Mouse (Mus musculus) cerebellum, adult 8-10 months (tissue): ENCODE results near the gene Inpp5e.
"Not testable (repeated sequence)": the region's sequence is repeated elsewhere in the genome, so short reads cannot be mapped to it uniquely, and the experiment has no call there.

Source experiments
- DNase-seq: peaks from one replicate; pipeline ENCODE4 v3.0.0; 2022

Gene Inpp5e

DNA sequence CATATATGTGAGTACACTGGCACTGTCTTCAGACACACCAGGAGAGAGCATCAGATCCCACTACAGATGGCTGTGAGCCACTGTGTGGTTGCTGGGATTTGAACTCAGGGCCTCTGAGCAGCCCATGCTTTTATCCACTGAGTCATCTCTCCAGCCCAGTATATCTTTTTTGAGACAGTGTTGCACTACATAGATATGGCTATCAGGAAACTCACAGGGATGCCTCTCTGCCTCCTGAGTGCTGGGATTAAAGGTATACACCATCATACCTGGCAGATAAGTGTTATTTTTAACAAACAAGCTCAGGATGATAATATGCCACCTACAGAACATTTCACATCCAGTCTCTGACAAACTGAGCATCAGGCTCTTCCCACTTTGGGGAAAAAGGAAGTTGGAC is 8.1 kb upstream of the Inpp5e start:
- DNase-seq, result no peak

DNA sequence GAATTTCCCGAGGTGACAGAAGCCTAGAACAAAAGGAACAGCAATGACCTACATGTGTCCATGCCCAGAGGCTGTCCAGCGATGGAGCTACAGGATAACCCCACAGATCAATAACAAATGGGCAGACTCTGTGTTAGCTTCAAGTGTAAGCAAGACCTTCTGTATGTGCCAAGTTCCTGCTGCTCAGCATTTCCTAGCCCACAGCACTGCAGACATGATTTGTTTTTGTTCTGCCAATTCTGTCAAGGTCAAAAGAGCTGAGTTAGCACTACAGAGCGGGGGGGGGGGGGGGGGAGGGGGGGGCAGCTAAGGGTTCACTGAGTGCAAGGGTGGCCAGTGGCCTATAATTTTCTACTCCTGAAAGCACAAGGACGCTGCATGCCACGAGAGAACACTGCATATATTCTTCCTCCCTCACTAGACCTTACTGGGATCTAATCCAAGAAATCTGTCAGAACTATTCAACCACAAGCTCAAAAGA is 2.0 kb upstream of the Inpp5e start:
- no peak for DNase-seq

DNA sequence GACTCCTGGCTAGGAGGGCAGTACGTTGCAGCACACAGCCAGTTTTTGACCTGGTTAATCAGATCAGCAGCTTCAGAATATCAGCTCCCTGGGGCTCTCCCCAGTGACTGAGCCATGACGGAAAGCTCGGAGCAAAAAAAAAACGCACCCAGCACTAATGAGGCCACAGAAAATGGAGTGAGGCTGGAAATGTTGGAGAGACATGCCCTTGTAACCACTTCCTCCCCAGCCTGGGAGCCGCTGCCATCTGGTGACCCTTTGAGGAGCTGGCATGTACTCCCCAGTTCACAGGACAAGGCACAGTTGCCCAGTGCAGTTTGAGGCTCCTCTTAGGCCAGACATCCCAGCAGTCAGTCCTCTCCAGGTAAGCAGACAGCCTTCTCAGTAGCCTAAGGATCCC is 1.1 kb upstream of the Inpp5e start:
- no peak for DNase-seq

DNA sequence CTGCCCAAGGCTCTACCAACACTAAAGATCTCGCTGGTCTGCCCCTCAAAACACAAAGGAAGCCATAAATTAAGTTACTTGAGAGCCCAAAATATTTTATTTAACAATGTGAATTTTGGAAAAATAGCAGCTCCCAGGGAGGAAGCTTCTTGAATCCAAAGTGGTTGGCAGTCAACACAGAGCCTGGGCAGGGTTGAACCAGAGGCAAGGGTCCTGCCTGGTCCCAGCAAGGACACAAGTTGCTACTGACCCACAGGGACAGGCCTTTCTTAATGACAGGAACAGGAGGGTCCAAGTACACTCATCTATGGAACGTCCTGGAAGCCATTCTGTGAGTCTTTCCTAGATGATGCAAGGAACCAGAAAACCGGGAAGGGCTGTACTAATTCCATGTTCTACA is 359 bp upstream of the Inpp5e start:
- DNase-seq, result no peak

DNA sequence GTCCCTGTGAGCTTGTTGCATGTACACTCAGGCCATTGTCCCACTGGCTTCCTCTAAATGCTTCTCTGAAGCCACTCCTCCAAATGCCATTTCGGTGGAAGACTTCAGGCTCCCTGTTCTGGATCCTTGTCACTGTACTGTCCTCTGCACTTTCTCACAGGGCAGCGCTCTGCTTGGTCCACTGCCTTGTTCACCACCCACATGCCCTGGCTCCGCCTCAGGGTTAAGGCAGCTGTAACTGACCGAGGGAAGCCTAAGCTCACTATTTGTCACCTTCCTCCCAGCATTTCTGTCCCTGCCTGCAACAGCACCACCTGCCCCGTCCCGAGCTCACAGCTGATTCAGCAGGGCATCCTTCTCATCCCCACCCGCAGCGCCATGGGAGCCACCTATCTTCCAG is 5.7 kb downstream of the Inpp5e start:
- no peak for DNase-seq

DNA sequence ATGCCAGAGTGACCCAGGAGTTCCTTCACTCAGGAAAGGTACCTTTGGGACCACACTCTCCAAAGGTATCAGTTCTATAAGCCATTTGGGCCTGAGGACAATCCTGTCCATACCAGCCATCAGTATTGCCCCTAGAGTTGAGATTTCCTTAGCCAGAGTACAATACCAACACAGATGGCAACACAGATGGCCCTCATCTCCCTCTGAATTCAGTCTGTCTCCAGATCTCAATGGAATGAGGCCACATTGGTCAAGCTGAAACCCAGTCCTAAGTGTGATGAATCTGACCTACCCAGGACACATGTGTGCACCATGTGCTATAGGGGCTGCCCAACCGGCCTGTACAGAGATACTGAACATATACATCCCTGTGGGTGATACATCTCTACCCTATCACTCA is 6.7 kb downstream of the Inpp5e start:
- DNase-seq, result peak; percentile 47

DNA sequence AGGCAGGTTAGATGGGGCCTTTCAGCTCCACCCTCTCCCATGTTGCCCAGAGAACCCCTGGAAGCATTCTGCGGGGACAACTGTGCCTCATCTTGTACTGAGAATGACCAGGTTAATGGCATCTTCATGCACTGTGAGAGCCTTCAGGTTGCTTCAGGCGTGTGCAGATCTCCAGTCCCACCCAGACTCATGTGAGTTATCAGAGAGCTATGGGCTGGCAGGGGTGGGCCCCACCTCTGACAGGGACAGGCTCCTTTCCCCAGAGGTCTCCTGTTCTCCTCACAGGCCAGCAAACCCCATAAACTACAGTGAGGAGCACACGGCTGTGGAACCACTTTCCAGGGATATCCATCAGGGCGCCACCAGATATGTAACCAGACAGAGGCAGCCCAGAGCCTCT is 8.0 kb downstream of the Inpp5e start:
- no peak for DNase-seq

DNA sequence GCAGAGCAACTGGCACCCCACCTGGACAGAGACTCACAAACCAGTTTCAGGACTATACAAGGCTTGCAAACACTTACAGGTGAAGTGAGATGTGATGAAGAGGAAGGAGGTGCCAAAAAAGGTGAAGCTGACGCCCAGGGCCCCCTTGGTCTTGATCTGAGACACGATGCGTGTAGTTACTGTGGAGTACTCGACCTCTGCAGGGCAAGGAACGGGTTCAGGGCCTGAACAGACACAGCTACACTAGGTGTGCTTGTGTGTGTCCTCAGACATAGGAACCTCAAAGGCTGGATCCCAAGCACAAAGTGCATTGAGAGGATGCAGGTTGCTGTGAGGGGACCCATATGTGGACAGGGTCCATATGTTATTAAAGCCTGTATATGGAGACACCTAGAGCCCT is 8.7 kb downstream of the Inpp5e start:
- no peak for DNase-seq

DNA sequence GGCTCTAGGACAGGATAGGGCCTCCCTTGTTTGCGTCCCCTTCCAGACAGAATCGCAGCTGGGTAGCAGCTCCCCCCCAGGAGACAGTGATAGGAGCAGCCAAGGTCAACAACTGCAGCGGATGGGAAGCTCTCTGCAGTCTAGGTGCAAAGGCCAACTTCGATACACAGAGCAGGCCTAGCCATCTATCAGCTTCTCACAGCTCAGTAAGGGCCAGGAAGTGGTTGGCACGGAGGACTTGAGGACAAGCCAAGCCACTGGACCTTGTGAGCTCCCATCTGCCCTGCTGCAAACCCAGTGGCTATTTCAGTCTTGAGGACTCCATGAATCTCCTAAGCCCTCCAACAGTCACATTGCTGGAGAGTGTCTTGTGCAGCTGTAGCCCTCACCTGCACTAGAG is 9.4 kb downstream of the Inpp5e start:
- DNase-seq, result no peak

DNA sequence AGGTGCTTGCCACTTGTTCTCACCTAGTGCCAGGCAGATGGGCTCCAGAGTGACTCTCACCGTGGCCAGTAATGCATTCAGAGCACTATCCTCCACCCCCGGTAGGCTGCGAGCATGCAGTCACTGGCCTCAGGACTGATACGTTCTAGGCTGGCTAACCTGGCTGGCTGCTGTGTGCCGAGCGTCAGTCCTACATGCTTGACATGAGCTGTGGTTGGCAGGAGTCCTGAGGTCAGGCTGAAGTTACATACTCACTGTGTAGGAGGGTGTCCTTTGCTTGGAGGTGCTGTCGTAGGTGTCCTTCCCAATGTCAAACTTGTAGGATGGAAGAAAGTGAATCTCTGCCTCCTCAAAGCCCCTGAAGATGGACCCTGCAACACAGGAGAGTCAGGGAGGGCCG is 10.0 kb downstream of the Inpp5e start:
- no peak for DNase-seq

DNA sequence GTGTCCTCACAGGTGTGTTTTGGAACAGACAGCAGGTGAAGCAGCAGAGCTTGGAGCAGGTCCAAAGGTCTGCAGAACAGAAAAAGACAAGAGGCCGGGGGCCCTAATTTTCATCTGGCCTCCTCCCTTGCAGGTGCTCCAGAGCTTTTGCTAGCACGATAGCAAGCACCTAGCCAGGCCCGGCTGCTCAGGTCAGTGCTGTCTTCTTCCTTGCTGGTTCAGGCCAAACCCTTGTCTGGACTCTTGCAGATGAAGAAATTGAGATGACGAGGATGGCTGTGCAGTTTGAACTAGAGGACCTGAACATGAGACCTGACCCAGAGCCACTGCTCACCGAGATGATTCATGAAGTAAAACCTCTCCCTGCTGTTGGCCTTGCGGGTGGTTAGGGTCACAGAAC is 17.4 kb downstream of the Inpp5e start:
- DNase-seq, result no peak

DNA sequence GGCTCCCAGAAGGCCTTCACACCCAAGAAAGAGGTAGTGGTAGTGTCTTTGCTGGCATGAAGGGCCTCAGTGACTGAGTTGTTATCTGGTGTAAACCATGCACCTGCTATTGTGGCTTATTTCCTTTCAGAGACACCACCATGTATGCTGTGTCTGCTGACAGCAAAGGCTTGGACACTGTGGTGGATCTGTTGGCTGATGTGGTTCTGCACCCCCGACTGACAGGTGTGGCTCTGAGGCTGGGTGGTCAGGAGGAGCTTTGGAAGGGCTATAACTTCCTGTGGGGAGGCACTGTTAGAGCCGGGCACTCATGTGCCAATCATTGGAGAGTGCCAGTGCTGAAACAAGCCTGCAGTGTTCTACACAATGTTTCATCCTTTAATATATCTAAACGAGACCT is 18.0 kb downstream of the Inpp5e start:
- DNase-seq, result no peak

DNA sequence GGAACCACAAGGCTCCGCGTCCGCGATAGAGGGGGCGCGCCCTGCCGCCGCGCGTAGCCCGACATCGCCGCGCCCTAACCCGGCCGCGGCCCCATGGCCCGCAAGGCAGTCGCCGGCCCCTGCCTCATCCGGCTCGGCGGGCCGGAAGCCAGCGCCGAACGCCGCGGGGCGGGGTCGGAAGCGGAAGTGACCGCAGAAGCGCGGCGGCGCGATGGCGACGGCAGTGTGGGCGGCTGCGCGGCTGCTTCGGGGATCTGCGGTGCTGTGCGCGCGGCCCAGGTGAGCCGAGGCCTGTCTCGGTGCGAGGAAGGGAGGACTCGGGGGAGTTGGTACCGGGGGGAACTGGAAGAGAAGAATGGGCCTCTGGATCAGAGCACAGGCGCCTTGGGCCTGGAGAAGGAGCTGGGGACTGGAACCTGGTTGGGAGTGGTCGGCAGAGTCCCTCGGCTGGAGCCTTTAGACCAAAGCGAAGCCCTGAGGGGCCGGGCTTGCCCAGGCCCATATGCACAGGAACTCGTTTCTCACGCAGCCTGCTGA is 19.8 kb downstream of the Inpp5e start, which contains the start of the genes Entr1 and Pmpca:
Gene Entr1, minus strand, starts transcription at position 163 of the 537 bp plus-strand sequence.
Gene Pmpca, plus strand, starts transcription at position 186 of the 537 bp plus-strand sequence.
- peak; percentile 77 for DNase-seq

DNA sequence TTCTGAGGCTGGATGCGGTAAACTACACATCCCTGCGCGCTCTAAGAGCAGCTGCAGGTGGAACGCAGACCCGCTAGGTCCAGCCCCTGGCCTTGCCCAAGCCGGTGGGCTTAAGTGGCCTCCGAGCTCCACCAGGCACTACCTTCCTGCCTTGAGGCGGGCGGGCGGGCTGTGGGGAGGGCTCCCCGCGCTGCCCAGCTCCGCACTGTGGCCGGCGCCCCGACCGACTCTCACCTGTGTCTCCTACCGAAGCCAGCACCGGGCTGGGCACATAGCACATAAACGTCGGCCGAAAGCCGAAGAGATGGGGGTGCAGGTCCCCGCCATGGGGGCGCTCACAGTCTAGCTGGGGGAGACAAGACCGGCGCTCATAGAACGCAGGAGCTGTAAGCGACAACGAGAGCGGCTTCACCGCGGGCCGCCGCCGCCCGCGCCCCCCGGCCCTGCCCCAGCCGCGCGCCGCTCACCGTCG is 20.3 kb downstream of the Inpp5e start:
- DNase-seq, result no peak

DNA sequence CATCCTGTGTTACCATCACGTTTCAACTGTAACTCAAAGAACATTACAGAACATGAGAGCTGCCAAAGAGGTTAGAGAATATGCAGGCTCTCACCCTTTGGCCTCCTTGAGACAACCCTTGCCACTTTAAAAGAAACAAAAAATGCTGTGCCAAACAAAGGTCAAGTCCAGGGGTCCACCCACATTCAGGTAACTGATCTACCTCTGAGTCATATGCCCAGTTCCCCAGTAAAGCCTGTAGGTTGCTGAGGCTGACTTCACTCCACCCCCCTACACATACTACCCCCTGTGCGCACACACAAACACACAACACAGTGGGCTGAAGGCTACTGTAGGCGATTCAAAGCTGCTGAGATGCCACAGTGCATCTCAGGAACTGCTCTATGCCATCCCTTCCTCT is 21.3 kb downstream of the Inpp5e start:
- no peak for DNase-seq

DNA sequence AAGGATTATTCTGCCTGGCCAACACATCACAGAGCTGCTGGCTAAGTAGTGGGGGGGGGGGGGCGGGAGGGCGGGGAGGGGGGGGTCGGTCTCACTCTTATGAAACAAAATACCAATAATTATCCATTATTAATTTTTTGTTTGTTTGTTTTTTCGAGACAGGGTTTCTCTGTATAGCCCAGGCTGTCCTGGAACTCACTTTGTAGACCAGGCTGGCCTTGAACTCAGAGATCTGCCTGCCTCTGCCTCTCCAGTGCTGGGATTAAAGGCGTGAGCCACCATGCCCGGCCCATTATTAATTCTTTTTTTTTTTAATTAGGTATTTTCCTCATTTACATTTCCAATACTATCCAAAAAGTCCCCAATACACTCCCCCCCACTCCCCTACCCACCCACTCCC is 28.1 kb downstream of the Inpp5e start:
- DNase-seq, result not testable (repeated sequence)

DNA sequence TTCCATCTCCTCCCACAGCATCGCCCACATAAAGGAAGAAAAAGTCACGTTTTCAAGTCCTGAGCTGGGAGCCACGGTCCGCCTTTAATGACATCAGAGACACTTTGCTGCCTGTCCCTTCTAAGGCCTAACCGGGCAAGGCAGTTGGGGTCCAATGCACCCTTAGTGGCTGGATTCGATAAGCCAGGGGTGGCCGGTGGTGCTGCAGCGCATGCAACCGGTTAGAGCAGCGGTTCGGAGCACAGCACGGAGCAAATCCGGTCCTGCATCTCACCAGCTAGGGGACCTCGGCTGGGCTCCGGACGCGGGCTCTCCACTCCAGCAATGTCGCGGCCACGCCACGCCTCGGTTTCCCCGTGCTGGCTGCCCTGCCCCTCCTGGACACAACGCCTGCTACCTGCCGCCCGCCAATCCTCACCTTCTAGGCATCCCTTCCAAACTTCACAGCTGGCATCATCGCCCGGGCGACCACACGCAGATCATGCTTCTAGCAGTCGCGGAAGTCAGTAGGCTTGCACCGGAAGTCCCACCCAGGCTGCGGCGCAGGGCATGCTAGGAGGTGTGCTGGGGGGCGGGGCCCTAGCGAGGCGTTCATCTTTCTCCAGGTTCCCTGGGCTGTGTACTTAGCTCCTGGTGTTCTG is 28.8 kb downstream of the Inpp5e start, which contains the start of gene Snapc4:
Gene Snapc4, minus strand, starts transcription at position 523 of the 641 bp plus-strand sequence.
- peak; percentile 71 for DNase-seq

DNA sequence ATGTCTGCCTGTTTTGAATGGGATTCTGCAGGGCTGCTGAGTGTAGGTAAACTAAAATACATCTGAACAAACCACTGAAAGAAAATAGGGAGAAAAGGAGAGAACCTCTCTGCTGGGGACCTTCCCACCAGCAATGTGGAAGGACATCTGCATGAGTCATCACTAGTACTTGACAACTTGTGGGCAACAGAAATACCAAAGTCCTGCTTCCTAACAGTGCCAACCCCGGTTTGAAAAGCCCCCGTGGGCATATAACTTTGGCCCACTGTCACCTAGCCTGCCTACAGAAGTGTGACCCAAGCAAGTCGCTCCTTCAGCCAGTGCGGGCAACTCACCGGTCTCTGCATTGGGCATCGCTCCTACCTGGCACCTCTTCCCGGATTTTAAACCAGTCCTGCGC is 36.6 kb downstream of the Inpp5e start:
- DNase-seq, result no peak

DNA sequence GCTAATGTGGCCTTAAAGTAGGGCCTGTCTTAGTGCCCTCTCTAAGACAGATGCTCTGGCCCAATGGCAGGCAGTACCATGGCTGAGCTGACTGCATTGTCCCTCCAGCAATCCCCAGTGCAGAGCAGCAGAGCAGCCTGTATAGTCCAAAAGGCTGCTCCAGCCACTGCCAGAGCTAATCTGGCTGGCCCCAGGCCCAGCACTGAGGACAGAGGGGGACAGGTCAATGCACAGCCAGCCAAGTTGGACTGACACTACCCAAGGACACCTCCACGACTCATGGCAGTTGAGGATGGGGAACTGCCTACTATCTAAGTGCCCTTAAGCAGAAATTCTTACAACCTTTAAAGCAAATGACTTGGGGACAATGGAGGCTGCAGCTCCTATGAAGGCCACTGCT is 40.4 kb downstream of the Inpp5e start:
- DNase-seq, result no peak

DNA sequence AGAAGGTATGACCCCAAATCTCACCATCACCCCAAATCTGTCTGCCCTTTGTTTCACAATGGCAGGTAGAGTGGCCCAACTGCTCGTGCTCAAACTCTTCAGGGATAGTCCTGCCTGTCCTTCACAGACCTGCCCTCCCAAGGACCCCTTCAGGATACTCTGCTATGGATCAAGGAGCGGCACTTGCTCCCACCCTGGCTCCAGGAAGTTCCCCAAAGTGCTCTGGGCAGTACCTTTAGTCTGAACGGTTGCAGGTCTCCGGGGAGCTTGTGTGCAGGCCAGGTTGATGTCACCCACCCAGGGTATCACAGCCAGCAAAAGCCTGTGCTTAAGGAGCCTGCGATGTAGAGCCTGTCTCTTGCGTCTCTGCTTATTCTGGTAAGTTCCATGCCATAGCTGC is 41.1 kb downstream of the Inpp5e start:
- no peak for DNase-seq

DNA sequence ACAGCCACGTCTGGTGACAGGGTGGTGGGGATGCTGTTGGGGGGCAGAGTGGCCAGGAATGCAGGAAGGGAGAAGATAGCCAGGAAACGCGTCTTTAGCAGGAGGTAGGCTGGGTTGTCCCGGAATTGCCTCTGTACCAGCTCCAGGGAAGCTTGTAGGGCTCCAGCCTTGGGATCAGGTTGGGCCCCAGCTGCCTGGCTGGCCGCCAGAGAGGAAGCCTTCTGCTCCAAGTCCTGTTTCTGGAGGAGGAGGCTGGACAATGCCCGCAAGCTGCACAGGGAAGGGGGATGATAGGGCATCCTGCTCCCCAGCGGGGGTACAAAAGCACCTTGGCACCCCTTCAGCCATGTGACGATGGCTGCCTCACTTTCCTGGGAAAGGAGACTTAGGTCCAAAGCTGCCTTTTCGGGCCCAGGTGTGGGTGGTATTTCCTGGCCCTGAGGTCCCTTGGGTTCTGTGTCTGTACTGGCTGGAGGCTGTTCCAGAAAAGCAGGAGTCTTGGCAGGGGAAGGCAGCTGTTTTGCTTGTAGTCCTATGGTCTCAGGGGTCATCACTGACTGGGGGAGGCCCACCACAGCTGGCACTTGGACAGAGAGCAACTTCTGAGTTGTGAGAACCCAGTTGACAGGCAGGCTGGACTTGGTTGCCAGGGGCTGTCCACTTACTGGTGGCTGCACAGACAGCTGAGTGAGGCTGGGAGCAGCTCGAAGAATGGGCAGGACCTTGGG is 44.1 kb downstream of the Inpp5e start:
- DNase-seq, result peak; percentile 65

DNA sequence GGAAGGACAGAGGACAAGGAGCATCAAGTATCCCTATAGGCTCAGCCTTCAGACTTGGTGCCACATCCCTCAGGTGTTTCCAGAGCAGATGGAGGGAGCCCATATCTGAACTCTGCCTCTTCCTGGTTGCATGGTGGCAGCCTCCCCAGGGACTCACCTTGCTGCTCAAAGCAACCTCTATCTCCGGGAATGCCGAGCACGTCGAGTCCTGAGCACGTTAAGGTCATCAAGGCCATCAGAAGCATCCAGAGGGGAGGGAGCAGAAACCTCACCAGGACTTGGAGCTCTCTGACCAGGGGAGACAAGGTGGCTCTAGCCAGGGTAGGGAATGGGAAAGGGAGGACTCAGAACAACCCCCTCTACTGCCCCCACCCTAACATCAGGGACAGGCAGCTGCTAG is 45.5 kb downstream of the Inpp5e start:
- no peak for DNase-seq

DNA sequence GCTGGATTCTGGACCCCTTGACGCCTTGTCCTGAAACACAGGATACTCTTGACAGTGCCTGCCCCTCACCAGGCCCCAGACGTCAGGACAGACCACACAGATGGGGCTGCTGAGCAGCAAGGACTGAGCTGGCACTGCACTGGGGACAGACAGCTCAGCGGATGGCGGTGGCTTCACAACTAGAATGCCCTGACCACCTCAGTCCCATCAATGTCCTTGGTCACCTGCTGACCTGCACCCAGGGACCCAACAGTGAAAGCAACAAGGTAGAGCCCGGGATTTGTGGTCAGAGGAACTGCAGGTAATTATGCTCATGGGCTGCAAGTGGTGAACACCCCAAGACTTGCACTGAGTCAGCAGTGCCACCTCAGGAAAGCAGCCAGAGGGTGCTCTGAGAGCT is 46.0 kb downstream of the Inpp5e start:
- no peak for DNase-seq

DNA sequence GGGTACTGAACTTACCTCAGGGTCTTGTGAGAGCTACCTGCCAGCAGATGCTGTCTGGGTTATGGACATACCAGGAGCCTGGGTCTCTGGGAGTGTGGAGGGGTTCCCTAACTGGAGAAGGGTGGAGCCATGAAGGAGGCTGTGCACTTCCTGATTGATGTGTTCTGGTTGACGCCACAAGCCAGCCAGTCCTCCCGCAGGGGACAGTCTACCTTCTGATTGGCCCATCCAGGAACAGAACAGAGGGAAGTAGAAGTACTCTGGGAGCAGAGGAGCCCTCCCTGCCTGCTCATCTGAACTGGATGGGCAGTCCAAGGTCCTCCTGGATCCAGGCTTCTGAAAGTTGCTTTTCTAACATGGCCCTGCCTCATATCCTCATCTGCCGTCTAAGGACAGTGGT is 48.2 kb downstream of the Inpp5e start, which contains the start of gene Card9:
Gene Card9, minus strand, starts transcription at position 147 of the 400 bp plus-strand sequence.
- DNase-seq, result no peak
